Mouse (Mus musculus) layer of hippocampus, postnatal 14 days (tissue): ENCODE results near the gene Rgl1. TPM values are rescaled to one million over a fixed set of nuclear protein-coding genes. Genes with fewer than 3 reads are reported as not detected.
"Not testable (repeated sequence)": the region's sequence is repeated elsewhere in the genome, so short reads cannot be mapped to it uniquely, and the experiment has no call there.

Experiments
- DNase-seq, 2 experiments: peaks; one replicate each; pipeline ENCODE4 v3.0.0; 2021 to 2022; ENCODE audit warnings: low spot score in 2 of 2, mixed read lengths in 1 of 2
- total RNA-seq, 2 experiments: library from RNA; stranded (reverse); gene quantifications; 2 replicates each; pipeline ENCODE4 v1.2.3; 2021

Rgl1 gene
- total RNA-seq, 2 experiments from 2014 or later: 78.7 to 79.5 TPM

GRCm38 (mm10) chr1:152786953-152787352, 20.8 kb upstream of the Rgl1 start:
- no peak for DNase-seq

- DNase-seq: not testable (repeated sequence)
These were observed 19.3 kb upstream of the Rgl1 start for GRCm38 (mm10) chr1:152785446-152785845.

- DNase-seq: no peak
These were observed 18.5 kb upstream of the Rgl1 start for GRCm38 (mm10) chr1:152784620-152785019.

- peak; percentile 57 to 63 for DNase-seq
These were observed 13.1 kb upstream of the Rgl1 start for GRCm38 (mm10) chr1:152779071-152779737.

GRCm38 (mm10) chr1:152774601-152775000, 8.4 kb upstream of the Rgl1 start:
- not testable (repeated sequence) for DNase-seq

GRCm38 (mm10) chr1:152771016-152771415, 4.9 kb upstream of the Rgl1 start:
- peak in 1 of 2 experiments; percentile 46 for DNase-seq

- DNase-seq: peak; percentile 90 to 93
These were observed 1.8 kb upstream of the Rgl1 start for GRCm38 (mm10) chr1:152767749-152768488.

- peak in 1 of 2 experiments; percentile 26 for DNase-seq
These were observed 925 bp upstream of the Rgl1 start for GRCm38 (mm10) chr1:152766804-152767748.

GRCm38 (mm10) chr1:152761791-152762190, 4.4 kb downstream of the Rgl1 start:
- no peak for DNase-seq

- DNase-seq: peak; percentile 39 to 61
These were observed 15.7 kb downstream of the Rgl1 start, which contains the start of gene Apobec4 for GRCm38 (mm10) chr1:152750312-152750965. Apobec4 (plus strand) TSS chr1:152750551.

- no peak for DNase-seq
These were observed 16.9 kb downstream of the Rgl1 start for GRCm38 (mm10) chr1:152749276-152749675.

GRCm38 (mm10) chr1:152746426-152746825, 19.7 kb downstream of the Rgl1 start:
- peak; percentile 81 to 89 for DNase-seq

GRCm38 (mm10) chr1:152743095-152743826, 22.9 kb downstream of the Rgl1 start:
- no peak for DNase-seq

GRCm38 (mm10) chr1:152739374-152739773, 26.8 kb downstream of the Rgl1 start:
- no peak for DNase-seq

- no peak for DNase-seq
These were observed 27.4 kb downstream of the Rgl1 start for GRCm38 (mm10) chr1:152738793-152739192.

- DNase-seq: no peak
These were observed 38.4 kb downstream of the Rgl1 start for GRCm38 (mm10) chr1:152727604-152728236.

GRCm38 (mm10) chr1:152726095-152726494, 40.1 kb downstream of the Rgl1 start:
- DNase-seq: no peak

GRCm38 (mm10) chr1:152724286-152724685, 41.9 kb downstream of the Rgl1 start:
- DNase-seq: no peak

GRCm38 (mm10) chr1:152721535-152722198, 44.5 kb downstream of the Rgl1 start:
- no peak for DNase-seq
